Mouse (Mus musculus): Measurements from ENCODE around the gene Ltbp4. TPM values are rescaled to one million over a fixed set of nuclear protein-coding genes. Genes with fewer than 3 reads are reported as not detected.

Gene Ltbp4
- 4.1 and 4.5 TPM in 2 replicates for polyA plus RNA-seq (2012; rRNA removed)

GRCm38 (mm10) chr7:27337175-27337853, at the start of gene Ltbp4:
Ltbp4 (minus strand) TSS chr7:27337692.

GRCm38 (mm10) chr7:27356861-27357594, 19.5 kb upstream of the Ltbp4 start, which contains the start of gene Gm20479:
Gm20479 (minus strand) TSS chr7:27357419.

GRCm38 (mm10) chr7:27355745-27356240, 18.3 kb upstream of the Ltbp4 start, which contains the start of gene Shkbp1:
Shkbp1 (minus strand) TSS chr7:27356019.

GRCm38 (mm10) chr7:27258205-27258899, 79.1 kb downstream of the Ltbp4 start, which contains the start of gene Numbl:
Numbl (plus strand) TSS chr7:27258433.

Other genes starting within 250 kb of the Ltbp4 start
- gene Cyp2f2, start 217.8 kb downstream of the Ltbp4 start, polyA plus RNA-seq (2012; rRNA removed), result 0.06 and 0.10 TPM in 2 replicates
- gene Cyp2t4, start 184.0 kb downstream of the Ltbp4 start, polyA plus RNA-seq (2012; rRNA removed), result not detected in 2 replicates
- 20.7 and 22.5 TPM in 2 replicates for gene Egln2, start 170.9 kb downstream of the Ltbp4 start, polyA plus RNA-seq (2012; rRNA removed)
- gene Rab4b, start 158.8 kb downstream of the Ltbp4 start, polyA plus RNA-seq (2012; rRNA removed), result 14.7 and 15.5 TPM in 2 replicates
- 0.08 TPM in 1 of 2 replicates, not detected in the other for gene Gm21983, start 156.6 kb downstream of the Ltbp4 start, polyA plus RNA-seq (2012; rRNA removed)
- gene Mia, start 156.5 kb downstream of the Ltbp4 start, polyA plus RNA-seq (2012; rRNA removed), result 0.12 and 0.54 TPM in 2 replicates
- gene BC024978, start 141.9 kb downstream of the Ltbp4 start, polyA plus RNA-seq (2012; rRNA removed), result 1.6 and 2.1 TPM in 2 replicates
- gene Snrpa, start 141.4 kb downstream of the Ltbp4 start, polyA plus RNA-seq (2012; rRNA removed), result 95.8 and 103 TPM in 2 replicates
- 1.8 and 2.1 TPM in 2 replicates for gene Itpkc, start 109.0 kb downstream of the Ltbp4 start, polyA plus RNA-seq (2012; rRNA removed)
- 8.3 and 9.1 TPM in 2 replicates for gene Coq8b, start 104.7 kb downstream of the Ltbp4 start, polyA plus RNA-seq (2012; rRNA removed)
- gene Numbl, start 79.3 kb downstream of the Ltbp4 start, polyA plus RNA-seq (2012; rRNA removed), result 1.4 and 2.1 TPM in 2 replicates
- 16.5 and 19.7 TPM in 2 replicates for gene Shkbp1, start 18.3 kb upstream of the Ltbp4 start, polyA plus RNA-seq (2012; rRNA removed)
- gene Gm20479, start 19.7 kb upstream of the Ltbp4 start, polyA plus RNA-seq (2012; rRNA removed), result 0.16 TPM in 1 of 2 replicates, not detected in the other
- 0.06 and 0.07 TPM in 2 replicates for gene Sptbn4, start 110.0 kb upstream of the Ltbp4 start, polyA plus RNA-seq (2012; rRNA removed)
- gene Blvrb, start 110.3 kb upstream of the Ltbp4 start, polyA plus RNA-seq (2012; rRNA removed), result 646 and 662 TPM in 2 replicates
- gene Sertad3, start 136.1 kb upstream of the Ltbp4 start, polyA plus RNA-seq (2012; rRNA removed), result 21.9 and 25.8 TPM in 2 replicates
- gene Sertad1, start 149.2 kb upstream of the Ltbp4 start, polyA plus RNA-seq (2012; rRNA removed), result 8.9 and 10.4 TPM in 2 replicates
- gene Prx, start 161.6 kb upstream of the Ltbp4 start, polyA plus RNA-seq (2012; rRNA removed), result 0.66 and 0.74 TPM in 2 replicates
- 0.43 and 0.51 TPM in 2 replicates for gene Hipk4, start 185.6 kb upstream of the Ltbp4 start, polyA plus RNA-seq (2012; rRNA removed)
- 40.9 and 46.4 TPM in 2 replicates for gene Pld3, start 215.5 kb upstream of the Ltbp4 start, polyA plus RNA-seq (2012; rRNA removed)
- gene 2310022A10Rik, start 215.5 kb upstream of the Ltbp4 start, polyA plus RNA-seq (2012; rRNA removed), result 11.7 and 13.6 TPM in 2 replicates

Data from liver, embryonic 14 days (tissue).